Mouse (Mus musculus) layer of hippocampus, adult 9-10 months (tissue): ENCODE data around the gene Kpna2.
"Not testable (repeated sequence)": the region's sequence is repeated elsewhere in the genome, so short reads cannot be mapped to it uniquely, and the experiment has no call there.

Source experiments
- DNase-seq: peaks from one replicate; pipeline ENCODE4 v3.0.0; 2022; ENCODE audit warnings: low spot score

Gene Kpna2

DNA sequence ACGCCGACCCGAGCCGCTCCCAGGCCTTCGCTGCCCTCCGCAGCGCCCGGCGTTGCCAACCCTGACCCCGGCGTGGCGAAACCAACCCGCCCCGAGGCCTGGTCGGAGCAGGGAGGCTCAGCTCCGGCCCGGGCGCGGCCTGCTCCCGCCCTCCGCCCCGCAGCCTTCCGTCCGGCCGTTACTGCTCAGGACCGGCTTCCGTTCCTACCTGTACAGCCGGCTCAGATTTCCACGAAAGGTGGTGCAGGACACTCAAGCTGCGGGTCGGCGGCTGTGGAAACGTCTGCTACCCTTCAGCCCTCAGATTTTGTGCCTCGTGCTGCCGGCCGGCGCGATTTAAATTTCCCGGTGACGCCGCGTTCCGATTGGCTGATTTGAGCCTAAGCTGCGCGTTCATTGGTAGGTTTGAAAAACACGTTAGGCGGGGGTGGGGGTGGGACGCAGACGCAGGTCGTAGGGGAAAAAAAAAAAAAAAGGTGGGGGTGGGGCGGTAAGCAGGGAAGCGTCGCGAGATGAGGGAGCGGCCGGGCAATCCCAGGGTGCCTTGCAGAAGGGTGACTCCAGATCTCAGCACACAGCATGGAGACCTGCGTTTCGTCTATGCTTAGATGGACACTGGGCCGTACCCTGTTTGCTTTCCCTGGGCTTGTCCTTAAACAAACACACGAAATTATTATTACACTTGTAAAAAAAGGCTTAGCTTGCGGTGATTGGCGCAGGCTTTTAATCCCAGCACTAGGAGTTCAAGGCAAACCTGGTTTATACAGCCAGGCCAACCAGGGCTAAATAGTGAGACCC is at the start of gene Kpna2:
TSS of gene Kpna2 (minus strand) at position 391 of the 798 bp plus-strand sequence.
- DNase-seq: peak; percentile 67

DNA sequence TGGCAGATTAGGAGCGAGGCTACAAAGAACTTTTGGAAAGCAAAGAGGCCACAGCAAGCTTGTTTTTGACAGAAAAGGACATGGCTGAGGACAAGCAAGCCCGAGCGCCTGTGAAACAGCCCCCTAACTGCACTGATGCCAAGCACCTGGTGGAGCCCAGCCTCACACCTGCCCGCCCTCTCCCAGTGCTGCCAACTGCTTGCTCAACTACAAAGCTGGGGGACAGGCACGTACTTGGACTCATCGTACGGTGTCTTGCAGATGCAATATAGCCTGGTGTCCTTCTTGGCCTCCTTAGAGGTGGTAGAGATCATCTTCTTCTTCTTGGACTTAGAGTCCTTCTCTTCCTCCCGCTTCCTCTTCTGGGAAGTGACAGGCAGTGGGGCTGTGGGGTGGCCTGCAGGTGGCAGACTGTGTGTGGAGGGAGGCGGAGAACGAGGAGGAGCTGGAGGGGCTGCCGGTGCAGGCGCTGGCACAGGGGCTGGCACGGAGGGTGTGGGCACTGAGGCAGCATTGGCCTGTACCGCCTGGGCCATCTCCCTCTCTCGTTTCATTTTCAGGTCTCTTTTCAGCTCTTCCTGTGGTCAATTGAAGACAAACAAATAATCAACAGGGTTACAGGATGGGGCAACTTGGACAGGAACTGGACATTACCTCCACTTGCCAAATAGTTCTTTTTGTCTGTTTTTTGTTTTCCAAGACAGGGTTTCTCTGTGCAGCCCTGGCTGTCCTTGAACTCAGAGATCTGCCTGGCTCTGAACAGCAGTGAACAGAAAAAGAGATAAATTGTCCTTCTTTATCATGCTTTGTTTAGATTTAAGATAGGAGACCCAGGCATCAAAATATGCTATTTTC is 47.7 kb upstream of the Kpna2 start:
- DNase-seq: no peak

DNA sequence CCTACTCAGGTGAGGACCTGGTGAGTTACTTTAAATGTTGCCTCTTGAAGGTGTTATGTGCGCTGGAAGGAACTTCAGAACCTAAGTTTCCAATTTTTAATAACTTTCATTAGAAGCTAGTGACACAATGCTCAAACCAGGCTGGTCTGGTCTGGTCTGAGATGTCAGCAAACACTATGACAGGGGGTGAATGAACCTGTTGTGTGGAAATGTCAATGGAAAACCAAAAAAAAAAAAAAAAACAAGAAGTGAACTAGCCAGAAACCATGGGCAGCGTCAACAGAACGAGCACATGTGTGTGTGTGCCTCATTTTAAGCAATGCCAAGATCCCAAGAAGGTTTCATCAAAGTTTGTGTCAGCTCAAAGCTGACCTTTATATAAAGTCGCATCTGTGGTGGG is 46.2 kb upstream of the Kpna2 start:
- no peak for DNase-seq

DNA sequence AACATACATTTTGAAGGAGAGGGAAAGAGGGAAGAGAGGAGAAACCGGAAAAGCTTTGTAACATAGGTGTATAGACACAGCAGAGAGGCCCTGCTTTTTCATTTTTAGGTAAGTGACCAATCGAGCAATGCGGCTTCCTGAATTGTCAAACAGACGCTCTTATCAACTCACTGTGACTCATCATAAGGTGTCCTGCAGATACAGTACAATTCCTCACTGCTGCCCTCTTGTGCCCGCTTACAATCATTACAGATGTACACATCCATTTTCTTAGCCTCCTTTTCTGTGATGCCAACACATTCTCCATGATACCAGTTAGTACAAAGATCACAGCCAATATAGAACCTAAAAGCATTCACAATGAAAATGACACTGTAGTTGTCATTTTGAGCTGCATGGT is 45.0 kb upstream of the Kpna2 start:
- DNase-seq: peak; percentile 58

DNA sequence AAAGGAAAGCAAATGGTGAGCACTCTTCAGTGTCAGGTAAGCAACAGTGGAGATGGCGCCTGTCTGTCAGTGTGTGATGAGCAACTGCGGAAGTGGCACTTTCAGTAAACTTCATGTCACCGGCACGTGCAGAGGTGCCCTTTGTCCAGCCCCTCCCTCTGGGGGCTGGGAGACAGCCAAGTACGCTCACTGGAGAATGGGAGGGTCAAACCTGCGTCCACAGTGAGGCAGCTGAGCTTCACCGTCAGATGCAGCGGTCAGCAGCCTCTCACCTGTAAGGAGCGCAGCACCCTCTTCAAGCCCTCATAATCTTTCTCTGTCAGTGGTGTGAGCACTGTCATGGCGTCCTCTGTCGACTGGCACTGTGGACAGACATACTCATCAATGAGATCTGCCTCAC is 44.0 kb upstream of the Kpna2 start:
- DNase-seq: no peak

DNA sequence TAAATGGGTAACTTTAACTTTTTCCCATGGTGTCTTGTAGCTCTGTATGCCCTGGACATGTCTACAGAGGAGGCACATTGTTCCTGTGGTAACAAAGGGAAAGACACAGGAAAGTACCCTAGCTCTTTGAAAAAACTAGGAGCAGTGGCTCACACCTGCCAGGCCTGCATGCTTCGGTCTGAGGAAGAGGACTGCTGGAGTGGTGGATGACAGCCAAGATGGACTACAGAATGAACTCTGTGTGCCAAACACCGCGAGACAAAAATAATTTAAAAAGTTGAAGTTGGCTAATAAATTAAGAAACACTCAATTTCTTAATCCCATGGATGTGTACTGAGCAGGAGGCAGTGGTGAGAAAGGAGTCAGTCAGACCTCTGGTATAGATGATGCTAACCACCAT is 42.1 kb upstream of the Kpna2 start:
- no peak for DNase-seq

DNA sequence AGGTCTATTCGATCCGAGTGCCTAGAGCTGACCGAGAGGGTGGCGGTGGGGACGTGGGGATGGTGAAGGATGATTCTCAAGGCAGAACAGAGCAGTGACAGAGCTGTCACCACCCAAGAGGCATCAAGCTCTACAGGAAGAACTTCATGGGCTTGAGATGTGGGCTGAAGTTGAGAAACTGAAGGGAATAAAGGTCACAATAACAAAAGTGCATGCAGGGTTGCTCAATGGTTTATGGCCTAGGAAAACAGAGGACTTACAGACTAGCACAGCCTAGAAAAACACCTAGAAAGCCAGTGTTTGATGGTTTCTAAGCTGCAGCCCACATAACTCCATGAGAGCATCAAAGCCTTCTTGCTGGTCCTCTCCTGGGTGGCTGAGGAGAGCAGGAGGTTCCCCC is 40.1 kb upstream of the Kpna2 start:
- no peak for DNase-seq

DNA sequence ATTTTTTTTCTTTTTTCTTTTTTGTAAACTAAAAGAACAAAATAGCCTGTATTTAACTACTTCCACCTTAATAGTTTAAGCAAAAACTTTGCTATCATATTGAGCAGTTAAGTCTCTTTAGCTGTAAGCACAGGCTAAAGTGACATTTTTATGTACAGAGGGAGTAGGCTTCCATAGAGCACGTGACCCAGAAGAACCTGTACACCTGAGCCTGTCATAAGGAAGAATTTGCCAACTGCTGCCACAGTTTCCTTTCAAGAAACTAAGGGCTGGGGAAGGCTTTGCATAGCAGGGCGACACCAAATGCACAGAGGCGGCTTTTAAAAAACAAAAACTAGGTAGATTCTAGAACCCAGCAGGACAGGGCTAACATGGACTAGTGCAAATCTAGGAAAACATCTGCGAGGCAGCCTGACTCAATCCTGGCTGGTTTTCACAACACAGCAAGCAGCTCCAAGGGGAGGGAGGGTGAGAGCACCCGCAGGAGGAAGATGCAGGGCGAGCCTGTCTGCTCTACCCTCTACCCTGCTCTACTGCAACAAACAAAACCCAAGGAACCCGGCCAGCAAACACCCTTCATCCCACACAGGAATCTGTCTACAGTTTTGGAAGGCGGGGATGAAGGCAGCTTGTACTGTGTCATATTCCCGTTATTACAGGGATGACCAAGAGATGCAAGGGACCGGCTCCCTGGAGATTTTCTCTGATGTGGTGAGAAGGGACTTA is 34.9 kb upstream of the Kpna2 start:
- no peak for DNase-seq

DNA sequence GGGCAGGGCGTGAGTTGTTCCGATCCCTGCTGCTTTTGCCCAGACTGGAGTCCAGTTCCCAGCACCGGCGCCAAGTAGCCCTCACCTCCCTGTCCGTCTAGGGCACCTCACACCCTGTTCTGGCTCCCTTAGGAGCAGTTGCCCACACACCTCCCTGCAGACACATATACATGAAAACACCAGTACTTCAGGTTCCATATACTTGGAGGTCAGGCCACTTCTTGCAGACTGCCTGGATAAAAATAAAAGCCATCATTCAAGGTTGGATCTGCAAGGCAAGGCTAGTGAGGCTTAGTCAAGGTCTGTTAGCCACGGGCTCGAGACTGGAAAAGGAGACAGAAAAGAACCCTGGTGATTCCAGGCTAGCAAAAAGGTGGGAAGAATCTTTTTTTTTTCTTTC is 32.3 kb upstream of the Kpna2 start:
- DNase-seq: no peak

DNA sequence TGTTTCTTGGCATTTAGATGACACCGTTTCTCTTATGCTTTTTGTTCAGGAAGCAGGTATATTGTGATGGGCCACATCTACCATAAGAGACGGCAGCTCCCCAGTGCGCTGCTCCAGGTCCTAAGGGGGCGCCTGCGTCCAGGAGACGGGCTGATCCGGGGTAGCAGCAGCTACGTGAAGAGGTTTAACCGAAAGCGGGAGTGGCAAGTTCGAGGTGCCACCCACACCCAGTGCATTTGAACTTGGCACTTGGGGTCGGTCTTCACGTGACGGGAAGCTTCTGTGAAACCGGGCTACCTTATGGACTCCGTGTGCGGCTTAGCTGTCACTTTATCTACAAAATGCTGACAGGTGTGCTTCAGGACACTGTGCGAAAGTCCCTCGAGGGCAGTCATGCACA is 30.2 kb upstream of the Kpna2 start:
- DNase-seq: no peak

DNA sequence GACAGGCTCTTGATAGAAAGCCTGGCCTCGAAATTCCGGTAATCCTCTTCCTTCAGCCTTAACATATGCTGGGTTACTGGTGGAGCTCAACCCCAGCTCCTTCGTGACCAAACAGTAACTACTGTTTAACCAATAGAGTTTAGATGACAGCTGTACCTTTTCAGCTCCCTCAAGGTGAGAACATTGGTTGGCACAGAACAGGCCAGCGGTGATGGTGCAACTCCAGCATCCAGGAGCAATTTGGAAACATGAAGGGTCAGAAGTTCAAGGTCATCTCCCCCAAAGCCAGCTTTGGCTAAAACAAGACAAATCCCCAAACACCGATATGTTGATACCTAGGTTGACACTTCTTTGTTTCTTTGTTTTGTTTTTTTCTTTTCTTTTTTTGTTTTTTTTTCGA is 29.4 kb upstream of the Kpna2 start:
- DNase-seq: no peak

DNA sequence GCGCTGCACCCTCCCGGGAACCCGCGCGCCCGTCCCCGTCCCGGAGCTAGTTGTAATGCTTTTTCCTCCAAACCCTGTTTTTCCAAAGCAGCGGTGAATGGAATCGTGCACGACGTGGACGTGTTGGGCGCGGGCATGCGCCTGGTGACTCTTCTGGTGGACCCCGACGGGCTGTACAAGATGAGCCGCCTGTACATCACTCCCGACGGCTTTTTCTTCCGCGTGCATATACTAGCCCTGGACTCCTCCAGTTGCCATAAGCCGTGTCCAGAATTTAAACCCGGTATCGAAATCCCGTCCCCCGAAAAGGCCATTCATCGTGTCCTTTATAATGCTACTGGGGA is 28.9 kb upstream of the Kpna2 start:
- DNase-seq: no peak

DNA sequence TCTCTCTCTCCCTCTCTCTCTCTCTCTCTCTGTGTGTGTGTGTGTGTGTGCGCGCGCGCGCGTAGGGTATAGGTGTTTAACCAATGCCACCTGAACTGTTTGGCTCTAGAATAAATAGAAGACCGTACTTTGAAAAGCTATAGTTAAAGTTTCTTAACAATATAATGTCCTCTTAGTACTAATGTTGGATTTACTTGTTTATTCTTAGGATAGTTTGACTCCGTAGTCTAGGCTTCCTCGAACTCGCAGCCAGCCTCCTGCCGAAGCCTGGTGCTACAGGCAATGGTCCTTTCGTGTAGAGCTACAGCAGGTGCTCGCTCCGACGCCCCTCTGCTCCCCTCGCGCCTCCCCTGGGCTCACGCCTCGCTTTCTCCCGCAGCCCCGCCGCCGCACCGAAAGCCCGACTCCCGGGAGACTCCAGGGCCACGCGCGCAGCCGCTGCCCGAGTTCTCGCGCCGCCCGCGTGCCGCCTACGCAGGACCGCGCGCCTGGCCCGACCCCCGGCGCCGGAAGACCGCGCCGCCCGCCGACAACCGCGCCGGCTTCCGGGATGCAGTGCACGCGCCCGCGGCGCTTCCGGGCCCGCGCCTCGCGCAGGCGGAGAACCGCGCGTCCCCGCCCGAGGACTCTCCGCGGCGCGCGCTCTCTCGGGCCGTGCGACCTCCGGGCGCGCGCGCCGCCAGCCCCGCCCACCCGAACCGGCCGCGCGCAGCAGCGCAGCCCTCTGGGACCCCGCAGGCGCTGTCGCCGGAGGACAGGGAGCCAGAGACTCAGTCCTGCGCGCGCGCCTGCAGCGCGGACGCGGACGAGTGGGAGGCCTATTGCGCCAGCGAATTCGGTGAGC is 28.3 kb upstream of the Kpna2 start:
- DNase-seq: no peak

DNA sequence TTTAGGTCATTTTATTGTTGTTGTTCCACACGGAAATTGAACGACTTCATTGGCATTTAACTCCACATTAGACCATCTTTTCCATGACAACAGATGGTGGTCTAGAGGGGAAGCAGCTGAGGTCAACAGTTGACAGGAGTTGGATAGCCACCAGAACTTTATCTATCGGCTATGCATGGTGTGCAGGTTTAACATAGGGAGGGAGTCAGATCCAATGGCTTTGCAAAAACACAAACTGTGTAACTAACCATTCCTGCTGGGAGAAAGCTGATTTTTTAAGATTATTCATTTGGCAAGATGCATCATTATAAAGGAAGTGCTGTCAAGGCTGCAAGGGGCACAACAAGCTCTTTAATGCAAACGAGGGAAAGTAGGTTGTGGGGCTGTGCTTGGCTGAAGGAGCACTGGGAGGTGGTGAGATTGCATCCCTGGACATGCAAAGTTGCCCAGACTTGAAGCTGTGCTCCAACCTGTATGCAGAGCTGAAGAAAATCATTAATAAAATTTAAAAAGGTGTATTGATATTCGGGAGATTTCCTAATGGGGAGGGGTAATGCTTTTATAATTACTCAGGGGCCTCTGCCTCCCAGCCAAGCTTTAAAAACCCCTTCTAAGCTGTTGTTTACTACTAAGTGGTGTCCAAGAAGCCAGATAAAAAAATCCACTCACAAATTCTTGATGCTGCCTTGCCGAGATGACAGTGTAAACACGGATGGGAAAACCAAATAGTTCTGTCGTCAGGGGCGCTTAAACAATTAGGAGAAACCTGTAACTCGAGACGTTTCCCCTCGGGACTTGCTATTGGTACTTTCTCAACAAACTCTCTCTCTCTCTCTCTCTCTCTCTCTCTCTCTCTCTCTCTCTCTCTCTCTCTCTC is 27.5 kb upstream of the Kpna2 start:
- DNase-seq: no peak

DNA sequence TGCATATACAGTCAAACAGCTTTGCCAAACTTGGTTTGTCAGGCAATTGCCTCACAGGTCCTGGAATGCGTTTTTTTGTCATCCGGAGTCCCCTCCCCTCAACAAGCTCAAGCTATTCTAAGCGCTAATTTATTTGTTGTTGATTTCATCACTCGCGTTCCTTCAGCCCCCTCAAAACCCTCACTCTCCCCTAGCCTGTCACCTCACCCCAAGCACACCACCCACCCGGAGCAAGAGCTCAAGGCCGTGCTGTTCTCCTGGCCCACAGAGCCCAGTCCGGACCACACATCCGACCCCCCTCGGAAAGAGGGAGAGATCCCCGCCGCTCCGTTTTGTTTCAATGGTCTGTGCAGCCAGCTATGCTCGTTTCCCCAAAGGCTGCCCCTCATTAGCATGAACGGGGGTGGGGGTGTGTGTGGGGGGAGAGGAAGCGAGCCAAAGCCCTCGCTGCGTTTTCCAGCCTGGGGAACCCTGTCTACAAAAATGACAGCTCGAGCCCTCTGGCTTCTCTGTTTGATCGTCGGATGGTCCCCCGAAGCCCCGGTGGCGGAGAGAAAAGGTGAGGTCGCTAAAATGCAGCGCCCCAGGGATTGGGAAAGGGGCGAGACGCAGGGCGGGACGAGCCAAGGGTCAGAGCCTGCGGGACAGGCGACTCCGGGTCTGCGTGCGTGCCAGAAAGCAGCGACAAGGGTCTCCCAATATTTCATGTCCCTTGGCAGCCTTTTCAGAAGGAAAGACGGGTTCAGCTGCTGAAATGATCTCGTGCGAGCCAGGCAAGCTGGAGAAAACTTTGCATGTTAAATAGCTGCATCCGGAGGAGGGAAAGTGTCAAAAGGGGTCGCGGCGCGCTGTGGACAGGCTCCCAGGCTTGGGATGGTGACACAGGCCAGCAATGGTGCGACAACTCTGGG is 26.3 kb upstream of the Kpna2 start, which contains the start of gene 1810010H24Rik:
TSS of gene 1810010H24Rik (plus strand) at position 271 of the 911 bp plus-strand sequence.
- DNase-seq: no peak

DNA sequence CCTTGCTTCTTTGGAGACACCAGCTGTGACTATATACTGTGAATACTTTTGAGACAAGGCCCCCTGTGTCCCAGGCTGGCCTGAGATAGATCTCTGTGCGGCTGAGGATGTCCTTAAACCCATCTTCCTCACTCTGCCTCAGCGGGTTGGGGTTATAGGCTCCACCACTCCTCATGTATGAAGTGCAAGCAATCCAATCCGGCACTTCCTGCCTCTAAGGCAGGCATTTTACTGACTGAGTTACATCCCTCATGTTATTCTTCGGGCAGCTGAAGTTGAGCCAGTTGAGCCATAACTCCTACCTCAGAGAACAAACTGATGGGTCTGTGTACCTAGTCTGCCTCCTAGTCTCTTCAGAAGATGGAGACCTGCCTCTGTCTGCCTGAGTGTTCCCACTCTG is 25.1 kb upstream of the Kpna2 start:
- DNase-seq: no peak

DNA sequence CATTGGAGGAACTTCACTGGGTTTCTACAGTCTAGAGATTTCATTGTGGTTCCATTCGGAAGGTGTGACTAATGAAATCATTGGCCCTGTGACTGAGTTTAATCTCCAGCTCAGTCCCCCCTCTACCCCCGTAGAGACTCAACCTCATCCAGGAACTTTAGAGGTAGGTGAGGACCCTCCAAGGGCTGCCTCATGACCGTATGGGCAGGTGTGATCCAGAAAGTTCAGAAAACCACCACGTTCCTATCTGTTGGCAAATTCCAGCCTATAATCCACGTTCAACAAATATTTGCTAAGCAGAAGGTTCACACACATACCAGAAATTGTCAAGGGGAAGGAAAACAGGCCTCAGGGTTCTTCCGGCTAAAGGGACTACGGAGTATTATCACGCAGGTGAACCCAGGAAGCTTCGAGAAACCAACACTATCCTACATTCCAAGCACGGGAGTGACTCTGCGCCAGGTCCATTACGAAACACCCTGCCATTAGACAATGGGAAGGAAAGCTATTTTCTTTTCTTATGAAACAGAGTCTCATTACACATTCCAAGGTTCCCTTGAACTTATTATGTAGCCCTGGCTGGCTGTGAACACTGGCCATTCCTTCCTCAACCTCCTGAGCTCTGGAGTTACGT is 22.8 kb upstream of the Kpna2 start:
- DNase-seq: no peak

DNA sequence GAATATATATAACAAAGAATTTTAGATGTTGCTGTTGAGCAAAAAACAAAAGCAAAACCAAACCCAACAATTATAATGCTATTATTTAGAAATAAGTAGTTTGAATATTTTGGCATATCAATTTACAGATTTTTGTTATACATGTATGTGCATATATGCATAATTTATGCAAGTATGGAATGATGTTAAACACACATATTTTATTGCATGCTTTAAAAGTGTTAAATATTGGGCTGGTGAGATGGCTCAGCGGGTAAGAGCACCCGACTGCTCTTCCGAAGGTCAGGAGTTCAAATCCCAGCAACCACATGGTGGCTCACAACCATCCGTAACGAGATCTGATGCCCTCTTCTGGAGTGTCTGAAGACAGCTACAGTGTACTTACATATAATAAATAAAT is 20.4 kb upstream of the Kpna2 start:
- not testable (repeated sequence) for DNase-seq

DNA sequence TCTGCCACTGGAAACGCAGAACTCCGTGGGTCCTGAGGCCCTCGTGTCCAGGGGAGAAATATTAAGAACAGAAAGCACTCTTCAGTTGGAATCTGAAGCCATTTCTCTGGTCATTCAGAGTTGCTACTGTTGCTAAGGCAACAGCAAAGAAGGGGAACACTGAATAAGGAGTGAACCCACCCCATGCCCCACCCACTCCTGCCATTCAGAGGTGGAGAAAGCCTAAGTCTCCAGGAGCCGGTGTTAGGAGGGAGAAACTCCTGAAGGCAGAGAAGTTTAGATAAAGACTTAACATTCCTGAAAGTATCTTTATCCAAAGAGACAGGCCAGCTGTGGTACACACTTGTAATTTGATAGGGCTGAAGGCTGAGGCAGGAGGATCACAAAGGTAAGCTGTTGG is 20.0 kb upstream of the Kpna2 start:
- no peak for DNase-seq
